Mouse (Mus musculus): ENCODE measurements around the gene Slc43a1. TPM values are rescaled to one million over a fixed set of nuclear protein-coding genes. Genes with fewer than 3 reads are reported as not detected.

The Slc43a1 gene
- polyA plus RNA-seq, 1 experiment from 2014 or later = 18.8 TPM

DNA sequence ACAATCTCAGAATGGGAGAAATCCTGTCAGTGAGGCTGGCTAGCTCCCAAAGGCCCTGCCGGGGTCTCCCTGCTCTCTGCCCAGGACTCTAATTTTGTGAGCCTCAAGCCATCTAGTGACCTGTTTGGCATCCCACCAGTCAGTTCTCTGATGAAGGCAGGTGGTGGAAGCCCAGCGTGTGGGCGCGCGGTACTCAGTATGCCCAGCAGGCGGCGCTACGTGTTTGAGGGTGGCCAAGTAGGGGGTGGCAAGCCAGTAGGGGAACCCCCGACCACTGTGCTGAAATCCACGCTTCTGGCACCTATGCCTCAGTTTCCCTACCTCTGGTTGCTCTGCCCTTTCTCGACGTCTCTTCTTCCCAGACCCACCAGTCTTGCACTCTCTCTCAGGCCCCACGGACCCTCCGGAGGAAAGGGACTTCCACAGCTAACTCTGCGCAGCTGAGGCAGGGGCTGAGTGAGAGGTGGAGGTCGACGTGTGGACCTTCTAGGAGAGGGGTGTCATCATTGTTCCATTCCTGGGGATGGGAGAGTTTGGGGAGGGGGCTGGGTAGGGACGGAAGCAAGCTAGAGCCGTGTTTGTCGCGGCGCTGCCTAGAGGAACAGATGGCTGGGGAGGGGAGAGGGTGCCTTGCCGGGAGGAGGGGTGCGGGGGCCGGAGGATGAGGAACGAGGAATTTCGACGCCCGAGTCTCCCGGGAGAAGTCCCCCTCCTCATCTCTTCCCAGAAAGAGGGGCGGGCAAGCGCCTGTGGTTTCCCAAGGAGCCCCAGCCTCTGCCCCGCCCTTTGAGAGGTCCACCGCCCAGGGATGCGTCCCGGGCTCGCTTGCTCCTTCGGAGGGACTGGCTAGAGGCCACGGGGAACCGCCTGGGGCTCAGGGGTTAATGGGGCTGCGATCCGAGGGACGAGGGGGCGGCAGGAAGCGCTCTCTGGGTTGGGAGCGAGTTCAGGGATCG is 27.2 kb downstream of the Slc43a1 start:
- peak overlapping the region; percentile 40 for H3K9ac ChIP-seq
- under 1% methylated on average over 47 of the region's 47 CpGs for WGBS
- ATAC-seq (ENCODE audit: insufficient read depth) = peak; percentile 64
- no peaks in the 10 kb centered on the region for H3K9me3 ChIP-seq (ENCODE audit: low read depth, low read length)
- peak; percentile 87 for TF ChIP-seq CTCF (IDR thresholded peaks at IDR 0.05; ENCODE audit: low read depth)
- H3K4me1 ChIP-seq (ENCODE audit: insufficient read depth) = no peaks in the 10 kb centered on the region
- peaks cover 54% of the 10 kb centered on the region for H3K27me3 ChIP-seq (ENCODE audit: insufficient read depth, low read length)
- DNase-seq = peak; percentile 75
- H3K4me2 ChIP-seq = peak overlapping the region; percentile 67
- H3K36me3 ChIP-seq (ENCODE audit: insufficient read depth) = peaks cover 25% of the 10 kb centered on the region
- no peak overlapping the region for H3K27ac ChIP-seq (ENCODE audit: low read depth)
- peak overlapping the region; percentile 31 for H3K4me3 ChIP-seq (ENCODE audit: low read depth, low read length)

DNA sequence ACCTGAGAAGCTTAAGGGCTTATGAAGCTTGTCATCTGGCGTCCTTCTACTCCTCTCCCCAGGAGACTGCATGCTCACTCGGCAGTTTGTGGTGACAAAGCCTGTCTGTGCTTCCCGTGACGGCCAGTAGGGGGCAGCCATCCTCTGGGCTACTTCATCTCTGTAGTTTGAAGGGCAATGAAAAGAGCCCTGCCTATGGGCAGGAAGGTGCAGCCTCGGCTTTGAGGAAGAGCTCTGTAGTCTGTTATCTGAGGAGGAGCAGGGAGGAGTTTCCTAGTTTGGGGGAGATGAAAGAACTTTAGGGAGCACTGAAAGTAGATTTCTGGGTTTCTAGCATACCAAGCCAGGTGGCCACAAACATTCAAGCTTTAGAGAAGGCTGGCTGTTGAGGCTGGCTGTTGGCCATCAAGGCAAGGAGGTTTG is 29.9 kb downstream of the Slc43a1 start:
- no peak overlapping the region for H3K4me2 ChIP-seq
- H3K27me3 ChIP-seq (ENCODE audit: insufficient read depth, low read length) = peaks cover 81% of the 10 kb centered on the region
- TF ChIP-seq CTCF (IDR thresholded peaks at IDR 0.05; ENCODE audit: low read depth) = peak; percentile 82
- H3K27ac ChIP-seq (ENCODE audit: low read depth) = no peak overlapping the region
- H3K4me3 ChIP-seq (ENCODE audit: low read depth, low read length) = no peak overlapping the region
- WGBS = 10% methylated on average over 5 of the region's 5 CpGs
- ATAC-seq (ENCODE audit: insufficient read depth) (no peak), DNase-seq (peak; percentile 79)
- H3K4me1 ChIP-seq (ENCODE audit: insufficient read depth) = no peaks in the 10 kb centered on the region
- no peaks in the 10 kb centered on the region for H3K9me3 ChIP-seq (ENCODE audit: low read depth, low read length)
- no peaks in the 10 kb centered on the region for H3K36me3 ChIP-seq (ENCODE audit: insufficient read depth)
- H3K9ac ChIP-seq = no peak overlapping the region

DNA sequence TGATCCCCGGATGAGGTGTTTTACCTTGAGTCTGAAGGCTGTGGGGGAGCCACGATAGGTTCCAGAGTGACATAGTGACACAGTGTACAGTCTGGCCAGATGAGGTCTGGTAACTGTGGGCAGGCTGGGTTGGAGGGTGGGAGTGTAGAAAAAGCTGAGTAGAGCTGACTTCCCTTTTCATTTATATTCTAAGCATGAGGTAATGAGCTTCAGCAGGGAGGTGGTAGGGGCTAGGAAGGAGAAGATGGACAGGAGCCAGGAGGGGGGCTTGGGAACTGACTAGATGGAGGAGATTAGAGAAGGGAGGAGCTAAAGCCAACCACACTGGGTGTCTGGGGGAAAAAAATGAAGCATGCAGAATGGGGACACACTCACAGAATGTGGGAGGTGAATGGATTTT is 30.3 kb downstream of the Slc43a1 start:
- H3K27me3 ChIP-seq (ENCODE audit: insufficient read depth, low read length) = peaks cover 85% of the 10 kb centered on the region
- DNase-seq (no peak), ATAC-seq (ENCODE audit: insufficient read depth) (no peak)
- no peak overlapping the region for H3K9ac ChIP-seq
- no peak overlapping the region for H3K27ac ChIP-seq (ENCODE audit: low read depth)
- H3K36me3 ChIP-seq (ENCODE audit: insufficient read depth) = no peaks in the 10 kb centered on the region
- no peaks in the 10 kb centered on the region for H3K4me1 ChIP-seq (ENCODE audit: insufficient read depth)
- H3K4me2 ChIP-seq = no peak overlapping the region
- 70% methylated on average over 2 of the region's 2 CpGs for WGBS
- H3K4me3 ChIP-seq (ENCODE audit: low read depth, low read length) = no peak overlapping the region
- no peak for TF ChIP-seq CTCF (IDR thresholded peaks at IDR 0.05; ENCODE audit: low read depth)
- no peaks in the 10 kb centered on the region for H3K9me3 ChIP-seq (ENCODE audit: low read depth, low read length)

DNA sequence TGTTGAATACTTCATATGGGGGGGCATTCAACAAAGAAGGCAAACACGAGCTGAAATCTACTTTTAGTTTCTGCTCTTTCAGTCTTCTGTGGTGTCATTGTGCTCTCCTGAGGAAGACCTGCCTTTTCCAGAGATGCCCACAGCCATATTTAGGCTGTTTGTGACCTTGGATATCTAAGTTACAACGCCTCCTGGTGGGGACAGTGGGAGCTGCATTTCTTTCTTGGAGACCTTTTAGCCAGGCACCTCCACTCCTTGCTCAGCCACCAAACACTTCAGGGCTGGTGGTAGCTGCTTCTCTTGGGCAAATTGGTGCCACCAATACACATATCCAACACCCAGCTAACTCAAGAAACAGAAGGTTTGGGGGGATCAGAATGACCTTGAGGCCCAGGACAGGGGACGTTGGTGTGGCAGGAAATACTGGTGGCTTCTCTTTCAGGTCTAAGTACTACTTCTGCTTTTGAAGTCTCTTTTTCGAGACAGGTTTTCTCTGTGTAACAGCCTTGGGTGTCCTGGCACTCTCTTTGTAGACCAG is 32.0 kb downstream of the Slc43a1 start:
- 61% methylated on average over 4 of the region's 4 CpGs for WGBS
- TF ChIP-seq CTCF (IDR thresholded peaks at IDR 0.05; ENCODE audit: low read depth) = peak; percentile 33; the same call in 1 of the 2 replicates
- Histone ChIP-seq H3K36me3 (ENCODE audit: insufficient read depth) (no peaks in the 10 kb centered on the region), H3K4me3 (ENCODE audit: low read depth, low read length) (no peak overlapping the region), H3K4me1 (ENCODE audit: insufficient read depth) (no peaks in the 10 kb centered on the region), H3K9me3 (ENCODE audit: low read depth, low read length) (no peaks in the 10 kb centered on the region), H3K4me2 (no peak overlapping the region), H3K9ac (no peak overlapping the region), H3K27ac (ENCODE audit: low read depth) (no peak overlapping the region), H3K27me3 (ENCODE audit: insufficient read depth, low read length) (peaks cover 97% of the 10 kb centered on the region)
- ATAC-seq (ENCODE audit: insufficient read depth) (no peak), DNase-seq (peak; percentile 42)

DNA sequence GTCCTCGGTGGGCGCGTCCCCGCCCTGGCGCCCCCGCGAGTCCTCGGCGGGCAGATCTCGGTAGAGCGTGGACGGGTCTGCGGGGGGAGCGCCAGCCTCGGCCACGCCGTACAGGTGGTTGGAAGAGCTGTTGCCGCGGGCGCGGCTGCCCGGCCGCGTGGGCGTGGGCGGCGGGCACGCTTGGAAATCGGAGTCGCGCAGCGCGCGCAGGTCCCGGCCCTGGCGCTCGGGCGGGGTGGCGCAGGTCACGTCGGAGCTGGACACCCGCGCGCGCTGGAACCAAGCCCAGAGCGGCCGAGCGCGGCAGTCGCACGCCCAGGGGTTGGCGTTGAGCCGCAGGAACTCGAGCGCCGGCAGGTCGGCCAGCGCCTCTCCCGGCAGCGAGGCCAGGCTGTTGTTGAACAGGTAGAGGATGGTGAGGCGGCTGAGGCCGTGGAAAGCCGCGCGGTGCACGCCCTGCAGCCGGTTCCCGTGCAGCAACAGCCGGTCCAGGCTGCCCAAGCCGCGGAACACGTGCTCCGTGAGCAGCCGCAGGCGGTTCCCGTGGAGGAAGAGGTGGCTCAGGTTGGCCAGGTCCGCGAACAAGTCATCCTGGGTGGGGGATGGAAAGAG is 33.6 kb downstream of the Slc43a1 start:
- Histone ChIP-seq H3K4me3 (ENCODE audit: low read depth, low read length) (peak overlapping the region; percentile 41), H3K36me3 (ENCODE audit: insufficient read depth) (no peaks in the 10 kb centered on the region), H3K27me3 (ENCODE audit: insufficient read depth, low read length) (peaks cover 89% of the 10 kb centered on the region), H3K4me1 (ENCODE audit: insufficient read depth) (no peaks in the 10 kb centered on the region), H3K4me2 (peak overlapping the region; percentile 93), H3K27ac (ENCODE audit: low read depth) (no peak overlapping the region), H3K9me3 (ENCODE audit: low read depth, low read length) (no peaks in the 10 kb centered on the region), H3K9ac (peak overlapping the region; percentile 5)
- TF ChIP-seq CTCF (IDR thresholded peaks at IDR 0.05; ENCODE audit: low read depth) = no peak
- peak; percentile 67 for DNase-seq
- WGBS = under 1% methylated on average over 75 of the region's 78 CpGs
- peak; percentile 35 for ATAC-seq (ENCODE audit: insufficient read depth)

DNA sequence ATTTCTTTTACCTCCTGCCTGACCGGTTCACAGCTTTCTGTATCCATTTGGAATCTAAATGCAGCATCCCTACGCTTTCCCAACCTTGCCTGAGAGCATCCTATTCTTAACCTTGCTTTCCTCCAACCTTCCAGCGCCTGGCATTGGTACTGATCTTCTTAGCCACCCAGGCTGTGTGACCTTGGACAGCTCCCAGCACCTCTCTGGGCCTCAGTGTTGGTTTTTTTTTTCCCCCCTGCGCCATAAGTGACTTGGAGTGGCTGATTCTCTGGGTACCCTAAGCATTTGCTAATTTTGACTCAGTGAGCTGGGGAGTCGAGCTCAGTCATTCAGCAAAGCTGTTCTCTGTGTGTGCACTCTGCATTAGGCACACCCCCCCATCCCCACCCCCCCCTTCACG is 37.2 kb downstream of the Slc43a1 start:
- DNase-seq (no peak), ATAC-seq (ENCODE audit: insufficient read depth) (no peak)
- TF ChIP-seq CTCF (IDR thresholded peaks at IDR 0.05; ENCODE audit: low read depth) = no peak
- no peaks in the 10 kb centered on the region for H3K36me3 ChIP-seq (ENCODE audit: insufficient read depth)
- peaks cover 58% of the 10 kb centered on the region for H3K27me3 ChIP-seq (ENCODE audit: insufficient read depth, low read length)
- no peak overlapping the region for H3K4me2 ChIP-seq
- no peaks in the 10 kb centered on the region for H3K9me3 ChIP-seq (ENCODE audit: low read depth, low read length)
- no peaks in the 10 kb centered on the region for H3K4me1 ChIP-seq (ENCODE audit: insufficient read depth)
- WGBS = 32% methylated on average over 6 of the region's 6 CpGs
- H3K4me3 ChIP-seq (ENCODE audit: low read depth, low read length) = no peak overlapping the region
- no peak overlapping the region for H3K27ac ChIP-seq (ENCODE audit: low read depth)
- no peak overlapping the region for H3K9ac ChIP-seq

DNA sequence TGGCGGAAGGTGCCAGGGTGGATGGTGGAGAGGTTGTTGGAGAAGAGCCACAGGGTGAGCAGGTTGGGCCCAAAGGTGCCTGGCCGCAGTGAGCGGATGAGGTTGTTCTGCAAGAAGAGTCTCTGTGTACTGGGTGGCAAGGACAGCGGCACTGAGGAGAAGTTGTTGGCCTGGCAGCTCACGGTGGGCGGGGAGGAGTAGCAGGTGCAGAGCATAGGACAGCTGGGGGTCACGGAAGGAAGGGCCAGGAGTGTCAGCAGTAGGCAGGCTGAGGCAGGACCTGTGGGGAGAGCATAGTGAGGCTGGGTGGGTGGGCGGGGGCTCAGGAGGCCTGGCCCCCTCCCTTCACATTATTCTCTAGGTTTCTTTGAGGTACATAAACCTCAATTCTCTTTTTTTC is 41.9 kb downstream of the Slc43a1 start:
- H3K4me3 ChIP-seq (ENCODE audit: low read depth, low read length) = no peak overlapping the region
- no peaks in the 10 kb centered on the region for H3K36me3 ChIP-seq (ENCODE audit: insufficient read depth)
- ATAC-seq (ENCODE audit: insufficient read depth) (no peak), DNase-seq (no peak)
- peaks cover 57% of the 10 kb centered on the region for H3K27me3 ChIP-seq (ENCODE audit: insufficient read depth, low read length)
- no peaks in the 10 kb centered on the region for H3K9me3 ChIP-seq (ENCODE audit: low read depth, low read length)
- no peak overlapping the region for H3K27ac ChIP-seq (ENCODE audit: low read depth)
- H3K4me2 ChIP-seq = no peak overlapping the region
- no peaks in the 10 kb centered on the region for H3K4me1 ChIP-seq (ENCODE audit: insufficient read depth)
- H3K9ac ChIP-seq = no peak overlapping the region
- WGBS = 68% methylated on average over 8 of the region's 8 CpGs
- no peak for TF ChIP-seq CTCF (IDR thresholded peaks at IDR 0.05; ENCODE audit: low read depth)

All from lung, embryonic 14.5 days (tissue).